Mouse (Mus musculus): Measurements from ENCODE around the gene Agl. TPM values are rescaled to one million over a fixed set of nuclear protein-coding genes. Genes with fewer than 3 reads are reported as not detected.

The Agl gene
- polyA plus RNA-seq, 1 experiment from 2014 or later, result 12.6 TPM

DNA sequence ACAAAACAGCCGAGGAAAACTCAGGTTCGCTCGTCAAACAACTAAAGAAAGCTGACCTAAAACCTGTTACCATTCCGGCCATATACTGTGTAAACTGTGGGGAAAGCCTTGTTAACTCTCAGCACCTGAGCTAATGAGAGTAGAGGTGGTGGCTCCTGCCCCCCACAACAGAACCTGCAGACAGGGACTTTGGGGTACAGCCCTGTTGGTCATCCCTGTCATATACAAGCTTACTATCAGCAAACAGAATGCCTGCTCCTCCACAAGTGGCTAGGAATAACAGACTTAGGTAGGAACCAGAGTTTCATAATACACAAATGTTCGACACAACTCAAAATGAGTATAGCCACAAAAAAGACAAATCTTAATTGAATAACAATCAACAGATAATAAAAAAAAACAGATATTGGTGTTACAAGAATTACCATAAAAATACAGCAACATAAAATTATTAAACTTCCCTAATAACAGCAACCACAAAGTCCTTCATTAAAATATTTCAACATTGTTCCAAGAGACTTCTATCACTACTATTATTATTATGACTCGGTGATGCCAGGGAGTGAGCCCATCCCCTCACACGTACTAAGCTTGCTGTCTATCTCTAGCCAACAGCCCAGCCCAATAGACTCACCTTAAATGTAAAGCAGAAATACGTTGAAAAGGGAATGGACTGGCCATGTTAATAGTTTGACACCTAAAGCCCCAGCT is 112.9 kb downstream of the Agl start:
- H3K27ac ChIP-seq (ENCODE audit: low read length), result no peak overlapping the region
- no peak overlapping the region for H3K4me2 ChIP-seq (ENCODE audit: low read length)
- no peak for ATAC-seq
- no peak overlapping the region for H3K4me3 ChIP-seq (ENCODE audit: low read depth, low read length)
- H3K9ac ChIP-seq (ENCODE audit: low read depth, low read length), result no peak overlapping the region
- no peaks in the 10 kb centered on the region for H3K27me3 ChIP-seq (ENCODE audit: control insufficient read depth, insufficient read depth, low read depth, low read length)
- 90% methylated on average over 8 of the region's 8 CpGs for WGBS
- H3K9me3 ChIP-seq (replicated peaks; ENCODE audit: control insufficient read depth, low read length, poor library complexity, severe bottlenecking), result no peaks in the 10 kb centered on the region
- H3K4me1 ChIP-seq (ENCODE audit: control insufficient read depth, insufficient read depth, low read length), result no peaks in the 10 kb centered on the region
- H3K36me3 ChIP-seq (ENCODE audit: control insufficient read depth, insufficient read depth, low read length), result no peaks in the 10 kb centered on the region

DNA sequence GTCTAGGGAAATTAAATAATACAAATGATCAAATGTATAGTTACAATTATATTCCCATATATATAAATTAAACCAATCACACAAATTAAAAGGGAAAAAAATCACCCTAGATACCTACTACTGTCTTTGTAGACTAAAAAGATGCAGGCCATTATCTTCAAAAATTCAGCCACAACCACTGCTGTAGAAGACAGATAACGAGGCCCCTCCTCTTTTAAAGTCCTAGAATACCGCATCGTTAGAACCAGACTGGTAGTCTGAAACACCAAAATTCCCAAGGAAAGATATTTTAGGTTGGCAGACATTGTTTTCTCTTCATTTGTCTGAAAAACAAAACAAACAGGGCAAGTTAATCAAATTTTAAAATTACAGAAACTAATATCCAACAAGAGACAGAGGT is 113.7 kb downstream of the Agl start:
- H3K9ac ChIP-seq (ENCODE audit: low read depth, low read length), result no peak overlapping the region
- no peaks in the 10 kb centered on the region for H3K9me3 ChIP-seq (replicated peaks; ENCODE audit: control insufficient read depth, low read length, poor library complexity, severe bottlenecking)
- H3K4me3 ChIP-seq (ENCODE audit: low read depth, low read length), result no peak overlapping the region
- no peak overlapping the region for H3K4me2 ChIP-seq (ENCODE audit: low read length)
- 88% methylated on average over 3 of the region's 3 CpGs for WGBS
- H3K4me1 ChIP-seq (ENCODE audit: control insufficient read depth, insufficient read depth, low read length), result no peaks in the 10 kb centered on the region
- H3K36me3 ChIP-seq (ENCODE audit: control insufficient read depth, insufficient read depth, low read length), result no peaks in the 10 kb centered on the region
- no peaks in the 10 kb centered on the region for H3K27me3 ChIP-seq (ENCODE audit: control insufficient read depth, insufficient read depth, low read depth, low read length)
- H3K27ac ChIP-seq (ENCODE audit: low read length), result no peak overlapping the region
- ATAC-seq, result no peak

Other genes with a start within 250 kb of the Agl start
- 0.25 and 0.38 TPM in 2 replicates for gene Lrrc39, start 245.2 kb downstream of the Agl start, polyA plus RNA-seq (2015; fragmentation: Nextera tagmentation; extraction: Ambion mirVana)
- 11.4 and 15.3 TPM in 2 replicates for gene Sass6, start 213.2 kb downstream of the Agl start, polyA plus RNA-seq (2015; fragmentation: Nextera tagmentation; extraction: Ambion mirVana)
- gene Trmt13, start 193.6 kb downstream of the Agl start, polyA plus RNA-seq (2015; fragmentation: Nextera tagmentation; extraction: Ambion mirVana), result 29.3 and 31.8 TPM in 2 replicates
- 68.3 and 69.8 TPM in 2 replicates for gene Mfsd14a, start 145.5 kb downstream of the Agl start, polyA plus RNA-seq (2015; fragmentation: Nextera tagmentation; extraction: Ambion mirVana)
- gene Gm43191, start 126.9 kb downstream of the Agl start, polyA plus RNA-seq (2015; fragmentation: Nextera tagmentation; extraction: Ambion mirVana), result not detected in 2 replicates
- 8.2 and 8.8 TPM in 2 replicates for gene Slc35a3, start 95.3 kb downstream of the Agl start, polyA plus RNA-seq (2015; fragmentation: Nextera tagmentation; extraction: Ambion mirVana)
- 6.9 and 7.6 TPM in 2 replicates for gene Frrs1, start 51.3 kb upstream of the Agl start, polyA plus RNA-seq (2015; fragmentation: Nextera tagmentation; extraction: Ambion mirVana)
- not detected in 2 replicates for gene 4930455H04Rik, start 160.1 kb upstream of the Agl start, polyA plus RNA-seq (2015; fragmentation: Nextera tagmentation; extraction: Ambion mirVana)
- gene Palmd, start 160.8 kb upstream of the Agl start, polyA plus RNA-seq (2015; fragmentation: Nextera tagmentation; extraction: Ambion mirVana), result 8.8 and 9.2 TPM in 2 replicates

Measured in midbrain, embryonic 16.5 days (tissue).